Mouse (Mus musculus): ENCODE measurements around the gene Gtf3c2.

- no peak for TF ChIP-seq CTCF (IDR thresholded peaks at IDR 0.05; ENCODE audit: low read depth)
- TF ChIP-seq EP300 (IDR thresholded peaks at IDR 0.05; ENCODE audit: low read depth) = no peak
These were observed 20.4 kb upstream of the Gtf3c2 start for GRCm38 (mm10) chr5:31200327-31200768.

Measured in heart, postnatal 0 days (tissue).